Mouse (Mus musculus) embryonic stem cell, embryonic (primary cell): ENCODE measurements around the gene Canx.

Source experiments
- CTCF ChIA-PET, 4 experiments: fragments of 300-600 bp in 2 of 4; fragments of 350-600 bp in 2 of 4; sonication (Branson Sonifier 250); formaldehyde crosslinking; loops; one replicate each; lab custom pipeline; 2022; ENCODE audit warnings: inconsistent platforms in 2 of 4; lab: Charles Lee
- POLR2A ChIA-PET, 4 experiments: fragments of 300-600 bp in 2 of 4; fragments of 350-600 bp in 2 of 4; sonication (Branson Sonifier 250); formaldehyde crosslinking; loops; one replicate each; lab custom pipeline; 2022; ENCODE audit warnings: antibody characterized with exemption in 4 of 4, inconsistent platforms in 1 of 4; lab: Charles Lee

Gene Canx

GRCm38 (mm10) chr11:50354851-50355250 lies 29.4 kb upstream of the Canx start:
- POLR2A ChIA-PET, result interaction anchor here in 2 of 4 experiments (0.6 to 3.2 kb wide), 10 partner anchors 9 to 78 kb away, joined by 3 to 11 read pairs (median 3); partner anchors contain the start of gene Hnrnph1 (in 2 of the 2)
- CTCF ChIA-PET, result interaction anchor here in 3 of 4 experiments (0.6 to 2.5 kb wide), 9 partner anchors 9 to 368 kb away, joined by 3 to 11 read pairs (median 4); no protein-coding TSS in a partner anchor

- POLR2A ChIA-PET, result interaction anchor here in 2 of 4 experiments (0.6 to 3.2 kb wide), 11 partner anchors 8 to 78 kb away, joined by 3 to 13 read pairs (median 4); partner anchors contain the start of genes Hnrnph1 (in 2 of the 2), Canx (in 1 of the 2) and Maml1 (in 1 of the 2)
These were observed 28.7 kb upstream of the Canx start, which contains the start of gene Cby3 for GRCm38 (mm10) chr11:50354162-50354561. TSS of gene Cby3 (plus strand) at chr11:50354462.

GRCm38 (mm10) chr11:50352177-50352576 lies 26.7 kb upstream of the Canx start:
- CTCF ChIA-PET, result no interaction called here
- POLR2A ChIA-PET, result interaction anchor here in 2 of 4 experiments (1.0 to 3.1 kb wide), 3 partner anchors 25 to 26 kb away, joined by 3 to 13 read pairs (median 4); partner anchors contain the start of genes Canx (in 1 of the 2) and Hnrnph1 (in 1 of the 2)

More at GRCm38 (mm10) chr11:50354162-50354561, 28.7 kb upstream of the Canx start, which contains the start of gene Cby3:
- CTCF ChIA-PET, result interaction anchor here (0.6 to 2.5 kb wide), 18 partner anchors 8 to 368 kb away, joined by 3 to 11 read pairs (median 4); partner anchors contain the start of genes Mgat4b (in 1 of the 4) and Sqstm1 (in 1 of the 4)

GRCm38 (mm10) chr11:50346256-50347032 lies 21.0 kb upstream of the Canx start:
- POLR2A ChIA-PET, result interaction anchor here (0.8 to 13.8 kb wide), 29 partner anchors 9 to 237 kb away, joined by 3 to 144 read pairs (median 4); partner anchors contain the start of genes Canx (in 4 of the 4), Hnrnph1 (in 2 of the 4), Cby3 (in 1 of the 4) and Mgat4b (in 1 of the 4)
- CTCF ChIA-PET, result interaction anchor here in 3 of 4 experiments (0.6 to 1.0 kb wide), 7 partner anchors 8 to 413 kb away, joined by 3 to 4 read pairs (median 3); partner anchors contain the start of gene Cby3 (in 1 of the 3)

- CTCF ChIA-PET, result interaction anchor here in 2 of 4 experiments (0.8 to 1.0 kb wide), 2 partner anchors 9 to 26 kb away, joined by 3 to 4 read pairs; partner anchors contain the start of gene Cby3 (in 1 of the 2)
- POLR2A ChIA-PET, result interaction anchor here in 3 of 4 experiments (0.8 to 13.8 kb wide), 27 partner anchors 9 to 237 kb away, joined by 3 to 144 read pairs (median 5); partner anchors contain the start of genes Canx (in 3 of the 3), Hnrnph1 (in 2 of the 3) and Cby3 (in 1 of the 3)
These were observed 20.0 kb upstream of the Canx start for GRCm38 (mm10) chr11:50345486-50345885.

- ChIA-PET POLR2A (interaction anchor here in 3 of 4 experiments (0.5 to 13.8 kb wide), 7 partner anchors 8 to 40 kb away, joined by 7 to 144 read pairs (median 17); partner anchors contain the start of genes Canx (in 2 of the 3) and Hnrnph1 (in 1 of the 3)), CTCF (no interaction called here)
These were observed 11.4 kb upstream of the Canx start for GRCm38 (mm10) chr11:50336891-50337290.

GRCm38 (mm10) chr11:50336126-50336525 lies 10.7 kb upstream of the Canx start:
- ChIA-PET CTCF (interaction anchor here in 1 of 4 experiments (1.4 kb wide), 1 partner anchor 18 kb away, joined by 3 read pairs; no protein-coding TSS in a partner anchor), POLR2A (interaction anchor here in 3 of 4 experiments (0.6 to 13.8 kb wide), 10 partner anchors 9 to 96 kb away, joined by 3 to 144 read pairs (median 6); partner anchors contain the start of genes Canx (in 2 of the 3), Hnrnph1 (in 1 of the 3) and Maml1 (in 1 of the 3))

GRCm38 (mm10) chr11:50333181-50333580 lies 7.7 kb upstream of the Canx start:
- ChIA-PET POLR2A (interaction anchor here in 1 of 4 experiments (0.6 to 13.8 kb wide), 7 partner anchors 7 to 458 kb away, joined by 3 to 144 read pairs (median 3); partner anchors contain the start of genes Canx and Hnrnph1), CTCF (no interaction called here)

GRCm38 (mm10) chr11:50329378-50329777 lies 3.9 kb upstream of the Canx start:
- CTCF ChIA-PET, result no interaction called here

GRCm38 (mm10) chr11:50328075-50328625 lies 2.7 kb upstream of the Canx start:
- ChIA-PET POLR2A (interaction anchor here in 3 of 4 experiments (0.7 to 7.2 kb wide), 13 partner anchors 12 to 291 kb away, joined by 3 to 144 read pairs (median 6); partner anchors contain the start of genes Hnrnph1 (in 2 of the 3), Maml1 (in 1 of the 3), Mgat4b (in 1 of the 3) and Mrnip (in 1 of the 3)), CTCF (interaction anchor here in 1 of 4 experiments (0.6 kb wide), 1 partner anchor 12 kb away, joined by 3 read pairs; no protein-coding TSS in a partner anchor)

More at GRCm38 (mm10) chr11:50329378-50329777, 3.9 kb upstream of the Canx start:
- POLR2A ChIA-PET, result interaction anchor here in 1 of 4 experiments (2.3 to 7.2 kb wide), 4 partner anchors 11 to 119 kb away, joined by 6 to 144 read pairs (median 28); partner anchors contain the start of genes Hnrnph1, Mgat4b and Sqstm1

GRCm38 (mm10) chr11:50326302-50326966 lies 961 bp upstream of the Canx start:
- POLR2A ChIA-PET, result interaction anchor here (0.6 to 7.2 kb wide), 86 partner anchors 9 to 232 kb away, joined by 3 to 144 read pairs (median 4); partner anchors contain the start of genes Hnrnph1 (in 4 of the 4), Maml1 (in 3 of the 4), Mgat4b (in 3 of the 4) and Mrnip (in 3 of the 4)
- CTCF ChIA-PET, result interaction anchor here in 2 of 4 experiments (0.7 to 1.0 kb wide), 2 partner anchors 39 to 45 kb away, joined by 3 read pairs; no protein-coding TSS in a partner anchor

GRCm38 (mm10) chr11:50324751-50325471 lies 562 bp downstream of the Canx start:
- CTCF ChIA-PET, result interaction anchor here in 1 of 4 experiments (1.1 kb wide), 1 partner anchor 63 kb away, joined by 3 read pairs; no protein-coding TSS in a partner anchor
- POLR2A ChIA-PET, result interaction anchor here in 3 of 4 experiments (0.6 to 7.2 kb wide), 39 partner anchors 9 to 299 kb away, joined by 3 to 144 read pairs (median 5); partner anchors contain the start of genes Hnrnph1 (in 3 of the 3), Maml1 (in 3 of the 3), Ltc4s (in 1 of the 3) and Mgat4b (in 1 of the 3)

GRCm38 (mm10) chr11:50323843-50324242 lies 1.6 kb downstream of the Canx start:
- CTCF ChIA-PET, result no interaction called here
- POLR2A ChIA-PET, result interaction anchor here in 3 of 4 experiments (0.6 to 7.2 kb wide), 23 partner anchors 8 to 95 kb away, joined by 3 to 144 read pairs (median 6); partner anchors contain the start of genes Hnrnph1 (in 3 of the 3) and Maml1 (in 2 of the 3)

GRCm38 (mm10) chr11:50322345-50322744 lies 3.1 kb downstream of the Canx start:
- CTCF ChIA-PET, result no interaction called here
- POLR2A ChIA-PET, result interaction anchor here in 3 of 4 experiments (0.6 to 7.2 kb wide), 12 partner anchors 8 to 1965 kb away, joined by 3 to 144 read pairs (median 3); partner anchors contain the start of gene Maml1 (in 2 of the 3)

GRCm38 (mm10) chr11:50321239-50321638 lies 4.2 kb downstream of the Canx start:
- CTCF ChIA-PET, result interaction anchor here in 1 of 4 experiments (0.9 kb wide), 1 partner anchor 44 kb away, joined by 3 read pairs; no protein-coding TSS in a partner anchor

More at GRCm38 (mm10) chr11:50321239-50321638, 4.2 kb downstream of the Canx start:
- POLR2A ChIA-PET, result interaction anchor here in 3 of 4 experiments (0.8 to 3.3 kb wide), 17 partner anchors 9 to 96 kb away, joined by 3 to 19 read pairs (median 3); partner anchors contain the start of genes Maml1 (in 2 of the 3) and Hnrnph1 (in 1 of the 3)
